Mouse (Mus musculus): Measurements from ENCODE around the gene Ube2e3. TPM values are rescaled to one million over a fixed set of nuclear protein-coding genes. Genes with fewer than 3 reads are reported as not detected.

Gene Ube2e3
- total RNA-seq, 1 experiment from 2014 or later: 85.5 TPM

GRCm38 (mm10) chr2:78871971-78872860 lies 4.3 kb downstream of the Ube2e3 start:
- ATAC-seq (replicated peaks in 1 of 2; ENCODE audit: insufficient read depth in 1 of 2, low FRiP score in 2 of 2, low TSS enrichment in 1 of 2, low read depth in 1 of 2, poor library complexity in 2 of 2, severe bottlenecking in 2 of 2): peak; percentile 26 to 54; a peak in 3 of 4 replicates

DNA sequence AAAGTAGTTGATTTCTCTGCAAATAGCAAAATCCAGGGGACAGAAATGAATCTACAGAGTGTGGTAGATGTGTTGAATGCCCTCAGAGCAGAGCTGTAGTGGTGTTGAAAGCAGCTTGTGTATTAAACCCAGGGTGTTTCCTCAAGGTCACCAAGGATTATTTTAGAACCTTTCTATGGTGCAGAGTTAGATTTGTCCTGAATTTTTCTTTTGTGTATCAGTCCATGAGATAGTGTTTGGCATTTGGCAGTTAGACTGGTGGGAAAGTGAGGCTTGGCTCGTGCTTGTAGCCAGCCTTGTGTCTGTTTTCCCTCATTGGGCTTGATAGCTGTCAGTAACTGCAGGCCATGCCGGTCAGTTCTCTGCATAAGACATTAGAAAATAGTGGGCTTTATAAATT lies 6.0 kb downstream of the Ube2e3 start:
- ATAC-seq (replicated peaks in 1 of 2; ENCODE audit: insufficient read depth in 1 of 2, low FRiP score in 2 of 2, low TSS enrichment in 1 of 2, low read depth in 1 of 2, poor library complexity in 2 of 2, severe bottlenecking in 2 of 2): no peak

GRCm38 (mm10) chr2:78876002-78876401 lies 8.1 kb downstream of the Ube2e3 start:
- no peak for ATAC-seq (replicated peaks in 1 of 2; ENCODE audit: insufficient read depth in 1 of 2, low FRiP score in 2 of 2, low TSS enrichment in 1 of 2, low read depth in 1 of 2, poor library complexity in 2 of 2, severe bottlenecking in 2 of 2)

DNA sequence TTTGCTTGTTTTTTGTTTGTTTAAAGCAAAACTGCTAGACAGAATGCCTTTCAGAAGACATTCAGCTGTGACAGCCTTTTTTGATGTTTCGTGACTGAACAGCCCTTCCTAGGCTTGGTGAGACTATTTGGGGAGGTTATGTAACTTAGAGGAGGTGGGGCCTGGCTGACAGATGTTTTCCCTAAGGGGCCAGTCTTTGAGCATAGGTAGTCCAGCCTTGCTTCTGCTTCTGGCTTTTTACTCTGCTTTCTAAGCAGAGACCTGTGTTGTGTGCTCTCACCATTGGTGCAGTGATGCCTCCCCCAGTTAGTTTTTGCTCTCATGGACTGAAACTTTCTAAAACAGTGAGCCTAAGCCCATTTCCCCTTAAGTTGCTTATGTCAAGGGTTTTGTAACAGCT lies 14.1 kb downstream of the Ube2e3 start:
- 0 out of 4 replicates have a peak, but pooled peaks of 1 of the 2 experiments have one; percentile 3 for ATAC-seq (replicated peaks in 1 of 2; ENCODE audit: insufficient read depth in 1 of 2, low FRiP score in 2 of 2, low TSS enrichment in 1 of 2, low read depth in 1 of 2, poor library complexity in 2 of 2, severe bottlenecking in 2 of 2)

DNA sequence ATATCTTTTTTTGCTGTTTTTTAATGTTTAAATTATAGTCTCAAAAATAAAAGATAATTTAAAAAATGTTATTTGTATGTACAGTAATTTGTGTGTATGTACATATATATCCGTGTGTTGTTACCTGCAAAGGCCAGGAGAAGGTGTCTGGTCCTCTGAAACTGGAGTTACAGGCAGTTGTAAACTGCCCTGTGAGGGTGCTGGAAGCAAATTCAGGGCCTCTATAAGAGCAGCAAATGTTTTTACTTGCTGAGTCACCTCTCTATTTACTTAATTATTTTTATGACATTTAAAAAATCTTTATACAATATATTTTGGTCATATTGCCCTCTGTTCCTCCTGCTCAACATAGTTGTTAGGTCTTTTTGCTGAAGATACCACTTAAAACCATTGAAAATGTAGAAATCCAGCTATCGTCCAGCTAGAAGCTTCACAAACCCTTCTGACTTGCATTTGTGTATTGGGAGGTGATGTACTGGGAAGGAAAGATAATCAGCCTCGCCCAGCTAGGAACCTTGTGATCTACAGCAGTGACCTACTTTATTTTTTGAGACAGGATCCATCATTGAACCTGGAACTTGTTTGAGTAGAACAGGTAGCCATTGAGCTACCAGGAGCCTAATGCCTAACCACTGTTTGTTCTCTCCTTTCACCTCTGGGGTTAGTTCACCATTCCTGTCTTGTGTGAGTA lies 15.0 kb downstream of the Ube2e3 start:
- ATAC-seq (replicated peaks in 1 of 2; ENCODE audit: insufficient read depth in 1 of 2, low FRiP score in 2 of 2, low TSS enrichment in 1 of 2, low read depth in 1 of 2, poor library complexity in 2 of 2, severe bottlenecking in 2 of 2): no peak

DNA sequence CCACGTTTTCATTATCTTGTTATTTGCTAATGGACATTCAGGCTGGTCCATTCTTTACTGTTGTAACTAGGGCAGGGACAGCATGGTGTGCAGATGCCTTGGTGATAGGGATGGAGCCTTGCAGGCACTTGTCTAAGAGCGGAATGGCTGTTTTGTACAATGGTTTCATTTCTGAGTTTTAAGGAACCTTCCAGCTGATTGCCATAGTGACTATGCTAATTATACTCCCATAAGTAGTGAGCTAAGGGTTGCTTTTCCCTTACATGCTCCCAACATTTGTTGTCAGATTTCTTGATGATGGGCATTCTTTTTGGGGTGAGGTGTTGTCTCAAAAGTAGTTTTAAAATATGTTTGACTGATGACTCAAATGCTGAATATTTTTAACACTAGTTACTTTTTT lies 18.5 kb downstream of the Ube2e3 start:
- ATAC-seq (replicated peaks in 1 of 2; ENCODE audit: insufficient read depth in 1 of 2, low FRiP score in 2 of 2, low TSS enrichment in 1 of 2, low read depth in 1 of 2, poor library complexity in 2 of 2, severe bottlenecking in 2 of 2): no peak; a peak in 1 of 4 replicates

DNA sequence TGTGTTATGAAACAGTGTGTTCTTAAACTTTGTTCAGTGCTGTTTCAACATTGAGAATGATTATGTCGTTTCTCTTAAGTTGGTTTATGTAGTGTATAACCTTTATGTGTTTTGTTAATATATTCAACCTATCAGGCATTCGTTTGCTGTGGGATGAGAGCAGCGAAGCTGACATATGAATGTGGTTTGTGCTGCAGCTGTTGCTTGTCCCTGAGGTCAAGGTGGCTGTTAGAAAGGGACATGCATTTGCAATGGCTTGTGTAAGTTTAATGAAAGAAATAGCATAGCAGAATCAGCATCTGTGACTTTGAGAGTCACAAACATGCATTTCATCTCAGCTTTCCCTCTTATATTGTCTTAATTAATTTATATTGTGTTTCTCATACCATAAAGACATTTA lies 20.3 kb downstream of the Ube2e3 start:
- no peak for ATAC-seq (replicated peaks in 1 of 2; ENCODE audit: insufficient read depth in 1 of 2, low FRiP score in 2 of 2, low TSS enrichment in 1 of 2, low read depth in 1 of 2, poor library complexity in 2 of 2, severe bottlenecking in 2 of 2)

DNA sequence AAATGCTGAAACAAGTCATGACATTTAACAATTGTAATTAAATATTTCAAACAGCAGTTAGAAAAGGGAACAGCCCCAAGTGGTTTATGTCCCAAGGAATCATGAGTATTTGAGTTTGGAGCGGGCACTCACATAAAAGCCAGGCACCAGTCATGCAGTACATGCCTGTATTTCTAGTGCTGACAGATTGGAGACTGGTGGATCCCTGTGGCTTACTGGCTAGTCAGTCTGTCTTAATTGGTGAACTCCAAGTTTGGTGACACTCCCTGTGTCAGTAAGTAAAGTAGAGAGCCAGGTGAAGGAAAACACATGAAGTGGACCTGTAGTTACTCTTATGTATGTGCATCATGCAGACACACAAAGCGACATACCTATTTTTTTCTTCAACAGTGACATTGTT lies 27.3 kb downstream of the Ube2e3 start:
- ATAC-seq (replicated peaks in 1 of 2; ENCODE audit: insufficient read depth in 1 of 2, low FRiP score in 2 of 2, low TSS enrichment in 1 of 2, low read depth in 1 of 2, poor library complexity in 2 of 2, severe bottlenecking in 2 of 2): no peak

- peak in 1 of 2 experiments; percentile 32; a peak in 1 of 4 replicates for ATAC-seq (replicated peaks in 1 of 2; ENCODE audit: insufficient read depth in 1 of 2, low FRiP score in 2 of 2, low TSS enrichment in 1 of 2, low read depth in 1 of 2, poor library complexity in 2 of 2, severe bottlenecking in 2 of 2)
Observed at GRCm38 (mm10) chr2:78905916-78906315, 38.0 kb downstream of the Ube2e3 start.

GRCm38 (mm10) chr2:78911516-78911915 lies 43.6 kb downstream of the Ube2e3 start:
- no peak for ATAC-seq (replicated peaks in 1 of 2; ENCODE audit: insufficient read depth in 1 of 2, low FRiP score in 2 of 2, low TSS enrichment in 1 of 2, low read depth in 1 of 2, poor library complexity in 2 of 2, severe bottlenecking in 2 of 2)

- peak; percentile 17 to 58; a peak in 1 of 4 replicates for ATAC-seq (replicated peaks in 1 of 2; ENCODE audit: insufficient read depth in 1 of 2, low FRiP score in 2 of 2, low TSS enrichment in 1 of 2, low read depth in 1 of 2, poor library complexity in 2 of 2, severe bottlenecking in 2 of 2)
Observed at GRCm38 (mm10) chr2:78914861-78915260, 46.9 kb downstream of the Ube2e3 start.

GRCm38 (mm10) chr2:78922980-78923674 lies 55.2 kb downstream of the Ube2e3 start:
- no peak for ATAC-seq (replicated peaks in 1 of 2; ENCODE audit: insufficient read depth in 1 of 2, low FRiP score in 2 of 2, low TSS enrichment in 1 of 2, low read depth in 1 of 2, poor library complexity in 2 of 2, severe bottlenecking in 2 of 2)

GRCm38 (mm10) chr2:78925807-78926206 lies 57.9 kb downstream of the Ube2e3 start:
- ATAC-seq (replicated peaks in 1 of 2; ENCODE audit: insufficient read depth in 1 of 2, low FRiP score in 2 of 2, low TSS enrichment in 1 of 2, low read depth in 1 of 2, poor library complexity in 2 of 2, severe bottlenecking in 2 of 2): no peak

- no peak for ATAC-seq (replicated peaks in 1 of 2; ENCODE audit: insufficient read depth in 1 of 2, low FRiP score in 2 of 2, low TSS enrichment in 1 of 2, low read depth in 1 of 2, poor library complexity in 2 of 2, severe bottlenecking in 2 of 2)
Observed at GRCm38 (mm10) chr2:78927625-78928024, 59.7 kb downstream of the Ube2e3 start.

DNA sequence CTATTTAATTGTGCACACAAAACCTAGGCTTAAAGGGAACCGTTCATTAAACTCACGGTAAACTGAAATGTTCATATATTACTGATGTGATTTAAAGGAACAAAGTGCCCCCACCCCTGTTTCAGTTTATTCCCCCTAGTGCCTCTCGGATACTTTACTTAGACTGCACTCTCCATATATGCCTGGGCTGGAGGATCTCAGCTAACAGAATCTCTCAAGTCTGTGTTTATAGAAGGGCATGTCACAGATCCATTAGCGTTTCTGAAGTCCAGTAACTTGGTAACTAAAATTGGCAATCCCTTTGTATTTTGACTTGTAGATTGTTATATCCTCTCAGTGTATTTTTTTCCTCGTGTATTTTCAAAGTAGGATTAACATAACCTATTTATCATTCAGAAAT lies 60.2 kb downstream of the Ube2e3 start:
- no peak for ATAC-seq (replicated peaks in 1 of 2; ENCODE audit: insufficient read depth in 1 of 2, low FRiP score in 2 of 2, low TSS enrichment in 1 of 2, low read depth in 1 of 2, poor library complexity in 2 of 2, severe bottlenecking in 2 of 2)

DNA sequence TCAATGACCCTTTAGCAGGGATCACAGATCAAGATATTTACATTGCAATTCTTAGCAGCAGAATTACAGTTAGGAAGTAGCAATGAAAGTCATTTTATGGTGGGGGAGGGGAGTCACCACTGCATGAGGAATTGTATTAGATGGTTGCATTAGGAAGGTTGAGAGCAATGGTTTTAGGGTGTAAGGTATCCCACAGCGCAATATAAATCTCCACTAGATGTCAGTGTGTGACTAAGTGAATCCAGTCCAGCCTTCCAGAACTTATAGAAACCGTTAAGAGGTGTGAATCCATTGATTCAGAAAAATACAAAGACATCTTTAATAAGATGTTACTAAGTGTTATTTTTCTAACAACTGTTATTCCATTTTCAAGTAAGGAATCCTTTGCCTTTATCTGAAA lies 63.4 kb downstream of the Ube2e3 start:
- ATAC-seq (replicated peaks in 1 of 2; ENCODE audit: insufficient read depth in 1 of 2, low FRiP score in 2 of 2, low TSS enrichment in 1 of 2, low read depth in 1 of 2, poor library complexity in 2 of 2, severe bottlenecking in 2 of 2): peak; percentile 42 to 49; a peak in 3 of 4 replicates

DNA sequence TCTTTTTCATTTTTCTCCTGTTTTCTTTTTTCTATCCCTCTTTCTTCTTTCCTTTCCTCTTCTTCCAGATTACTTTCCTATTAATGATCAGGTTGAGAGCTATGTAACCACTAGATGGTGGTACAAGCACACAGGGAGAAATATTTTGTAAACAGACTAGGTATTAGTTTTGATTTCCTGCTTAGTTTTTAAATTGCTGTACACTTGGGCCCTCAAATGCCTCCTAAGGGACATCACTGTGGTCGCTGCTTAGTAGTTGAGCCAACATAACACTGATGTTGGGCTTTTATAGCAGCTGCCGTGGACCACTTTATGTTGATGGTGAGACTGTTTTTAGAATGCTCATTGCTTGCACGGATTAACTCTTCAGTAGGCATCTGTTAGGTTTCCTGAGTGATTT lies 91.5 kb downstream of the Ube2e3 start:
- peak; percentile 49 to 60; a peak in 2 of 4 replicates for ATAC-seq (replicated peaks in 1 of 2; ENCODE audit: insufficient read depth in 1 of 2, low FRiP score in 2 of 2, low TSS enrichment in 1 of 2, low read depth in 1 of 2, poor library complexity in 2 of 2, severe bottlenecking in 2 of 2)

DNA sequence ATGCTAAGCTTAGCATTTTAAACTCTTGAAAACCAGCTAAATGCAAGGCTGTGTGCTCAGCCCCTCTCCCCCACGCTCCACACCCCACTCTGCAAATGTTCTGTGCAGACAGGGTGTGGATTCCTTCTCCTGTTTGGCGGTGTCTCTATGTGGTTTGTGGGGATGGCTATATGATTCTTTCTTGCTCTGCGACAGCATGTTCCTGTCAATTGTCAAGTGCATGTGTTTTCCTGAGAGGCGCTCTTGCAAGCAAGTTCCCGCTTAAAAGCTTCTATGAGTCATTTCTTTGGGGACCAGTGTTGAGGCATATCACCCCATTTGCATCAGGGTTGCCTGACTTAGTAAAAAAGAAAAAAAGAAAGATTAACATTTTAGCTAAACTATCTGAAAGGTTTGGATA lies 92.4 kb downstream of the Ube2e3 start:
- no peak for ATAC-seq (replicated peaks in 1 of 2; ENCODE audit: insufficient read depth in 1 of 2, low FRiP score in 2 of 2, low TSS enrichment in 1 of 2, low read depth in 1 of 2, poor library complexity in 2 of 2, severe bottlenecking in 2 of 2)

Data from hematopoietic stem cell, adult 5-6 weeks (primary cell).